Mouse (Mus musculus): Measurements from ENCODE around the gene Ushbp1. TPM values are rescaled to one million over a fixed set of nuclear protein-coding genes. Genes with fewer than 3 reads are reported as not detected.
A peak's percentile ranks its signal among the peaks of the same experiment; 100 is the strongest.
"Not testable (repeated sequence)": the region's sequence is repeated elsewhere in the genome, so short reads cannot be mapped to it uniquely, and the experiment has no call there.

The Ushbp1 gene
- total RNA-seq, 2 experiments from 2014 or later = 14.7 to 17.4 TPM

GRCm38 (mm10) chr8:71371236-71371848 lies 24.3 kb downstream of the Ushbp1 start, which contains the start of gene Ocel1:
TSS of gene Ocel1 (plus strand) at chr8:71371298.
- peak; percentile 93 to 95 for DNase-seq (ENCODE audit: low spot score in 2 of 2)

GRCm38 (mm10) chr8:71370711-71371235 lies 24.8 kb downstream of the Ushbp1 start:
- DNase-seq (ENCODE audit: low spot score in 2 of 2) = no peak

GRCm38 (mm10) chr8:71369040-71369718 lies 26.4 kb downstream of the Ushbp1 start:
- no peak for DNase-seq (ENCODE audit: low spot score in 2 of 2)

- DNase-seq (ENCODE audit: low spot score in 2 of 2) = no peak
Observed at GRCm38 (mm10) chr8:71368366-71368765, 27.2 kb downstream of the Ushbp1 start.

GRCm38 (mm10) chr8:71367529-71368176 lies 27.9 kb downstream of the Ushbp1 start:
- DNase-seq (ENCODE audit: low spot score in 2 of 2) = no peak

GRCm38 (mm10) chr8:71366771-71367528 lies 28.7 kb downstream of the Ushbp1 start, which contains the start of gene Use1:
TSS of gene Use1 (plus strand) at chr8:71366848.
- peak; percentile 75 to 90 for DNase-seq (ENCODE audit: low spot score in 2 of 2)

GRCm38 (mm10) chr8:71358026-71358425 lies 37.6 kb downstream of the Ushbp1 start:
- DNase-seq (ENCODE audit: low spot score in 2 of 2) = no peak

GRCm38 (mm10) chr8:71351520-71351919 lies 44.1 kb downstream of the Ushbp1 start:
- no peak for DNase-seq (ENCODE audit: low spot score in 2 of 2)

- DNase-seq (ENCODE audit: low spot score in 2 of 2) = no peak
Observed at GRCm38 (mm10) chr8:71351117-71351516, 44.5 kb downstream of the Ushbp1 start.

- DNase-seq (ENCODE audit: low spot score in 2 of 2) = no peak
Observed at GRCm38 (mm10) chr8:71346581-71346980, 49.0 kb downstream of the Ushbp1 start.

- no peak for DNase-seq (ENCODE audit: low spot score in 2 of 2)
Observed at GRCm38 (mm10) chr8:71340625-71341024, 55.0 kb downstream of the Ushbp1 start.

GRCm38 (mm10) chr8:71337834-71338233 lies 57.8 kb downstream of the Ushbp1 start:
- not testable (repeated sequence) for DNase-seq (ENCODE audit: low spot score in 2 of 2)

Other genes with a start within 250 kb of the Ushbp1 start
- gene Myo9b, start 123.1 kb downstream of the Ushbp1 start, total RNA-seq (2021) = 10 to 100 TPM; 35.7 to 45.0 TPM
- 10 to 100 TPM; 12.9 to 15.2 TPM for gene Haus8, start 122.9 kb downstream of the Ushbp1 start, total RNA-seq (2021)
- gene Use1, start 29.0 kb downstream of the Ushbp1 start, total RNA-seq (2021) = 100 to 1,000 TPM; 139 to 149 TPM
- gene Ocel1, start 24.5 kb downstream of the Ushbp1 start, total RNA-seq (2021) = 1 to 10 TPM; 8.1 to 9.2 TPM
- gene Nr2f6, start 13.8 kb downstream of the Ushbp1 start, total RNA-seq (2021) = 10 to 100 TPM; 37.0 to 40.4 TPM
- 10 to 100 TPM; 64.4 to 77.9 TPM for gene Babam1, start 1.1 kb upstream of the Ushbp1 start, total RNA-seq (2021)
- gene Ankle1, start 10.2 kb upstream of the Ushbp1 start, total RNA-seq (2021) = 1 to 10 TPM; 6.0 to 7.1 TPM
- 10 to 100 TPM; 47.1 to 47.3 TPM for gene Abhd8, start 67.9 kb upstream of the Ushbp1 start, total RNA-seq (2021)
- gene Mrpl34, start 69.2 kb upstream of the Ushbp1 start, total RNA-seq (2021) = 10 to 100 TPM; 29.0 to 34.4 TPM
- 10 to 100 TPM; 40.3 to 44.2 TPM for gene Dda1, start 73.4 kb upstream of the Ushbp1 start, total RNA-seq (2021)
- gene Ano8, start 90.2 kb upstream of the Ushbp1 start, total RNA-seq (2021) = 10 to 100 TPM; 20.8 to 25.3 TPM
- gene Gtpbp3, start 92.3 kb upstream of the Ushbp1 start, total RNA-seq (2021) = 10 to 100 TPM; 17.8 to 19.1 TPM
- 10 to 100 TPM; 15.9 to 16.6 TPM for gene Plvap, start 116.0 kb upstream of the Ushbp1 start, total RNA-seq (2021)
- under 1 TPM; 0.47 to 0.83 TPM for gene Ccdc194, start 129.9 kb upstream of the Ushbp1 start, total RNA-seq (2021)
- gene Bst2, start 141.7 kb upstream of the Ushbp1 start, total RNA-seq (2021) = 10 to 100 TPM; 18.3 to 20.1 TPM
- 10 to 100 TPM; 30.3 to 33.1 TPM for gene Mvb12a, start 147.1 kb upstream of the Ushbp1 start, total RNA-seq (2021)
- gene Tmem221, start 163.1 kb upstream of the Ushbp1 start, total RNA-seq (2021) = under 1 TPM in 1 of 2 experiments, not detected in 1; 0.21 TPM
- gene Nxnl1, start 170.8 kb upstream of the Ushbp1 start, total RNA-seq (2021) = under 1 TPM; 0.26 to 0.29 TPM
- gene Slc27a1, start 173.1 kb upstream of the Ushbp1 start, total RNA-seq (2021) = 10 to 100 TPM; 51.7 to 52.8 TPM
- 10 to 100 TPM; 71.4 to 72.1 TPM for gene Pgls, start 196.4 kb upstream of the Ushbp1 start, total RNA-seq (2021)
- 1 to 10 TPM; 1.8 to 2.6 TPM for gene Fam129c, start 201.8 kb upstream of the Ushbp1 start, total RNA-seq (2021)
- 10 to 100 TPM; 63.9 to 77.4 TPM for gene Colgalt1, start 215.2 kb upstream of the Ushbp1 start, total RNA-seq (2021)